Mouse (Mus musculus): ENCODE measurements around the gene Nprl2. TPM values are rescaled to one million over a fixed set of nuclear protein-coding genes. Genes with fewer than 3 reads are reported as not detected.

Gene Nprl2
- polyA plus RNA-seq, 1 experiment from 2014 or later = 40.9 TPM

- H3K4me3 ChIP-seq (ENCODE audit: low read depth, low read length) = no peak overlapping the region
- H3K36me3 ChIP-seq (ENCODE audit: control insufficient read depth, insufficient read depth, low read length) = peaks cover 27% of the 10 kb centered on the region
- no peak for ATAC-seq (ENCODE audit: insufficient number of reproducible peaks, low FRiP score, low TSS enrichment, low read depth)
- no peaks in the 10 kb centered on the region for H3K9me3 ChIP-seq (ENCODE audit: control insufficient read depth, low read length)
- H3K9ac ChIP-seq (ENCODE audit: low read length) = no peak overlapping the region
- H3K27me3 ChIP-seq (ENCODE audit: control insufficient read depth, insufficient read depth, low read length) = no peaks in the 10 kb centered on the region
- WGBS = 93% methylated on average over 25 of the region's 25 CpGs
- no peak overlapping the region for H3K27ac ChIP-seq (replicated peaks; ENCODE audit: low read depth, low read length)
- H3K4me1 ChIP-seq (ENCODE audit: control insufficient read depth, insufficient read depth, low read length) = peaks cover 4% of the 10 kb centered on the region
- DNase-seq (ENCODE audit: low spot score) = no peak
- no peak overlapping the region for H3K4me2 ChIP-seq (ENCODE audit: low read depth, severe bottlenecking)
These were observed 48.2 kb downstream of the Nprl2 start for GRCm38 (mm10) chr9:107590058-107590772.

- H3K27ac ChIP-seq (replicated peaks; ENCODE audit: low read depth, low read length) = no peak overlapping the region
- H3K9ac ChIP-seq (ENCODE audit: low read length) = no peak overlapping the region
- WGBS = 93% methylated on average over 6 of the region's 6 CpGs
- no peaks in the 10 kb centered on the region for H3K9me3 ChIP-seq (ENCODE audit: control insufficient read depth, low read length)
- peaks cover 27% of the 10 kb centered on the region for H3K36me3 ChIP-seq (ENCODE audit: control insufficient read depth, insufficient read depth, low read length)
- H3K4me2 ChIP-seq (ENCODE audit: low read depth, severe bottlenecking) = no peak overlapping the region
- ATAC-seq (ENCODE audit: insufficient number of reproducible peaks, low FRiP score, low TSS enrichment, low read depth) = no peak
- no peaks in the 10 kb centered on the region for H3K27me3 ChIP-seq (ENCODE audit: control insufficient read depth, insufficient read depth, low read length)
- no peak for DNase-seq (ENCODE audit: low spot score)
- peaks cover 4% of the 10 kb centered on the region for H3K4me1 ChIP-seq (ENCODE audit: control insufficient read depth, insufficient read depth, low read length)
- no peak overlapping the region for H3K4me3 ChIP-seq (ENCODE audit: low read depth, low read length)
These were observed 48.7 kb downstream of the Nprl2 start for GRCm38 (mm10) chr9:107590773-107591060.

- no peak overlapping the region for H3K27ac ChIP-seq (replicated peaks; ENCODE audit: low read depth, low read length)
- H3K4me2 ChIP-seq (ENCODE audit: low read depth, severe bottlenecking) = no peak overlapping the region
- H3K4me3 ChIP-seq (ENCODE audit: low read depth, low read length) = no peak overlapping the region
- ATAC-seq (ENCODE audit: insufficient number of reproducible peaks, low FRiP score, low TSS enrichment, low read depth) (no peak), DNase-seq (ENCODE audit: low spot score) (no peak)
- H3K9ac ChIP-seq (ENCODE audit: low read length) = no peak overlapping the region
- H3K36me3 ChIP-seq (ENCODE audit: control insufficient read depth, insufficient read depth, low read length) = peaks cover 27% of the 10 kb centered on the region
- H3K27me3 ChIP-seq (ENCODE audit: control insufficient read depth, insufficient read depth, low read length) = no peaks in the 10 kb centered on the region
- H3K9me3 ChIP-seq (ENCODE audit: control insufficient read depth, low read length) = no peaks in the 10 kb centered on the region
- peaks cover 2% of the 10 kb centered on the region for H3K4me1 ChIP-seq (ENCODE audit: control insufficient read depth, insufficient read depth, low read length)
- WGBS = 82% methylated on average over 11 of the region's 11 CpGs
These were observed 51.3 kb downstream of the Nprl2 start for GRCm38 (mm10) chr9:107593101-107593976.

GRCm38 (mm10) chr9:107594281-107595062, 52.4 kb downstream of the Nprl2 start:
- 75% methylated on average over 8 of the region's 8 CpGs for WGBS

More at GRCm38 (mm10) chr9:107594281-107595062, 52.4 kb downstream of the Nprl2 start:
- Histone ChIP-seq H3K27ac (replicated peaks; ENCODE audit: low read depth, low read length) (no peak overlapping the region), H3K9ac (ENCODE audit: low read length) (no peak overlapping the region), H3K36me3 (ENCODE audit: control insufficient read depth, insufficient read depth, low read length) (peaks cover 27% of the 10 kb centered on the region), H3K4me1 (ENCODE audit: control insufficient read depth, insufficient read depth, low read length) (no peaks in the 10 kb centered on the region), H3K4me2 (ENCODE audit: low read depth, severe bottlenecking) (no peak overlapping the region), H3K27me3 (ENCODE audit: control insufficient read depth, insufficient read depth, low read length) (no peaks in the 10 kb centered on the region), H3K9me3 (ENCODE audit: control insufficient read depth, low read length) (no peaks in the 10 kb centered on the region), H3K4me3 (ENCODE audit: low read depth, low read length) (no peak overlapping the region)
- DNase-seq (ENCODE audit: low spot score) = no peak
- ATAC-seq (ENCODE audit: insufficient number of reproducible peaks, low FRiP score, low TSS enrichment, low read depth) = no peak

Other genes starting within 250 kb of the Nprl2 start
- 4.1 and 4.4 TPM in 2 replicates for gene Cish, start 246.2 kb upstream of the Nprl2 start, polyA plus RNA-seq (2014; fragmentation: Nextera tagmentation; extraction: Ambion mirVana)
- 10.0 and 10.1 TPM in 2 replicates for gene Hemk1, start 203.9 kb upstream of the Nprl2 start, polyA plus RNA-seq (2014; fragmentation: Nextera tagmentation; extraction: Ambion mirVana)
- 0.60 and 0.73 TPM in 2 replicates for gene 6430571L13Rik, start 201.6 kb upstream of the Nprl2 start, polyA plus RNA-seq (2014; fragmentation: Nextera tagmentation; extraction: Ambion mirVana)
- 0.12 and 0.26 TPM in 2 replicates for gene Cacna2d2, start 142.6 kb upstream of the Nprl2 start, polyA plus RNA-seq (2014; fragmentation: Nextera tagmentation; extraction: Ambion mirVana)
- gene Tmem115, start 8.3 kb upstream of the Nprl2 start, polyA plus RNA-seq (2014; fragmentation: Nextera tagmentation; extraction: Ambion mirVana) = 42.8 and 47.9 TPM in 2 replicates
- gene Cyb561d2, start within 50 bp of the Nprl2 start, polyA plus RNA-seq (2014; fragmentation: Nextera tagmentation; extraction: Ambion mirVana) = 13.1 and 14.1 TPM in 2 replicates
- 0.79 and 0.95 TPM in 2 replicates for gene Zmynd10, start 5.1 kb downstream of the Nprl2 start, polyA plus RNA-seq (2014; fragmentation: Nextera tagmentation; extraction: Ambion mirVana)
- 46.7 and 49.3 TPM in 2 replicates for gene Rassf1, start 9.3 kb downstream of the Nprl2 start, polyA plus RNA-seq (2014; fragmentation: Nextera tagmentation; extraction: Ambion mirVana)
- gene Tusc2, start 21.0 kb downstream of the Nprl2 start, polyA plus RNA-seq (2014; fragmentation: Nextera tagmentation; extraction: Ambion mirVana) = 57.3 and 60.2 TPM in 2 replicates
- gene Hyal2, start 25.7 kb downstream of the Nprl2 start, polyA plus RNA-seq (2014; fragmentation: Nextera tagmentation; extraction: Ambion mirVana) = 143 and 155 TPM in 2 replicates
- 8.0 and 8.4 TPM in 2 replicates for gene Hyal1, start 34.7 kb downstream of the Nprl2 start, polyA plus RNA-seq (2014; fragmentation: Nextera tagmentation; extraction: Ambion mirVana)
- gene Naa80, start 36.7 kb downstream of the Nprl2 start, polyA plus RNA-seq (2014; fragmentation: Nextera tagmentation; extraction: Ambion mirVana) = 14.3 and 16.7 TPM in 2 replicates
- 0.54 and 0.57 TPM in 2 replicates for gene Hyal3, start 38.6 kb downstream of the Nprl2 start, polyA plus RNA-seq (2014; fragmentation: Nextera tagmentation; extraction: Ambion mirVana)
- gene Ifrd2, start 45.4 kb downstream of the Nprl2 start, polyA plus RNA-seq (2014; fragmentation: Nextera tagmentation; extraction: Ambion mirVana) = 47.6 and 49.0 TPM in 2 replicates
- gene Sema3b, start 67.0 kb downstream of the Nprl2 start, polyA plus RNA-seq (2014; fragmentation: Nextera tagmentation; extraction: Ambion mirVana) = 3.4 and 3.7 TPM in 2 replicates
- 336 and 358 TPM in 2 replicates for gene Gnai2, start 93.1 kb downstream of the Nprl2 start, polyA plus RNA-seq (2014; fragmentation: Nextera tagmentation; extraction: Ambion mirVana)
- 3.4 and 4.1 TPM in 2 replicates for gene Slc38a3, start 127.3 kb downstream of the Nprl2 start, polyA plus RNA-seq (2014; fragmentation: Nextera tagmentation; extraction: Ambion mirVana)
- 1.7 and 1.8 TPM in 2 replicates for gene Gnat1, start 137.5 kb downstream of the Nprl2 start, polyA plus RNA-seq (2014; fragmentation: Nextera tagmentation; extraction: Ambion mirVana)
- 27.4 and 32.5 TPM in 2 replicates for gene Sema3f, start 168.2 kb downstream of the Nprl2 start, polyA plus RNA-seq (2014; fragmentation: Nextera tagmentation; extraction: Ambion mirVana)
- 179 and 195 TPM in 2 replicates for gene Rbm5, start 228.8 kb downstream of the Nprl2 start, polyA plus RNA-seq (2014; fragmentation: Nextera tagmentation; extraction: Ambion mirVana)